Mouse (Mus musculus) gastrocnemius, postnatal 36 days (tissue): ENCODE data around the gene Xiap. TPM values are rescaled to one million over a fixed set of nuclear protein-coding genes. Genes with fewer than 3 reads are reported as not detected.
"Not testable (repeated sequence)": the region's sequence is repeated elsewhere in the genome, so short reads cannot be mapped to it uniquely, and the experiment has no call there.

Experiments
- DNase-seq, 2 experiments: peaks; one replicate each; pipeline ENCODE4 v3.0.0; 2022
- intact Hi-C: fragments of 180-260 bp; cut with DNase I; formaldehyde crosslinking; loops from one replicate; pipeline ENCODE4 v1.15.1; 2025
- long read RNA-seq, 2 experiments: library from polyadenylated mRNA; stranded (forward); transcript quantifications; one replicate each; pipeline ENCODE4 v2.0.0; 2021
- total RNA-seq, 2 experiments: library from RNA; stranded (reverse); gene quantifications; 2 replicates each; pipeline ENCODE4 v1.2.3; 2021

Xiap gene
- 10 to 100 TPM; 17.2 to 17.6 TPM for total RNA-seq
- long read RNA-seq, experiment 1, partial matches to known transcripts = 0 of 3 reads
- long read RNA-seq, experiment 1, other reads (novel, unspliced or antisense) = 3 of 3 reads
- long read RNA-seq, experiment 2, partial matches to known transcripts = 0 of 2 reads
- long read RNA-seq, experiment 2, other reads (novel, unspliced or antisense) = 2 of 2 reads

- no peak for DNase-seq
- intact Hi-C loops = no loop called here
Observed at GRCm38 (mm10) chrX:42059282-42060068, at the start of gene Xiap. Gene Xiap, plus strand, starts transcription at chrX:42059679.

DNA sequence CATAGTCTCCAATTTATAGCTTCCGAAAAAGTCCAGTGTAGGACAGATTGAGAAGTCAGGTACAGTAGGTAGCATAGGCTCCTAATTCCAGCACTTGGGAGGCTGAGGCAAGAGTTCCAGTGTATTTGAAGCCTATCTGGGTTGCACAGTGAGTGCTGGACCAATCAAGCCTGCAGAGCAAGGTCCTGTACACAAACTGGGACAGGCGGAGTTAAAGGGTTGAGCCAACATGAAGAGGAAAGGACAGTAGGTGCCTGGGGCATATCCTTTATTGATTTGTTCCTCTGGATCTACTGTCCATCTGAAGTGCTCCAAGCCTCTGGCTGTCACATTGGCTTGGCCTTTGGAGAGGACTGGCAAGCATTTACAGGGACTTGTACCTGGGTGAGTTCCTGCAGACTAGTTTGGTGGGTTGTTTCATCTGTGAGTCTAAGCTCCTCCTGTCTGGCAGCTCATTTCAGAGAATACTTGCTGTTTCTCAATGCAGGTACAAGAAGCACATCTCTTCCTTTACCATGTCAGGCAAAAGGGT, 46.7 kb upstream of the Xiap start:
- intact Hi-C loops = no loop called here
- DNase-seq = no peak

- no peak for DNase-seq
- intact Hi-C loops = no loop called here
Observed at GRCm38 (mm10) chrX:42013776-42014175, 45.7 kb upstream of the Xiap start.

DNA sequence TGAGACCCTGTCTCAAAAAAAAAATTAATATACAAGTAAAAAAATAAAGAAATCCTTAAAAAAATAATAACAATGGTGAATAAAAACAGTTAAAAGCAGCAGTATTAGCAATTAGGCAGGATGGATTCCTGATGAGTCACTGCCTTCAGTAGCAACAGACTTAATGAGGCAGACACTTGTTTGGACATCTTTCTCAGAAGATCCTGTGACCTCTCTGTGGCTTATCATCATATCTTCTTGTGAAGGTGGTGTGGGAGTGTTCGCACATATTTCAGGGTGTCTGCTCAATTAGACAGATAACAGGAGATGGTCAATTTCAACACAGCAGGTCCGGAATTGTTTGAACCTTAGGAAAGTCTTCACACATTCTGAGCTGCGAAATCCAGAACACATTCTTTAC, 45.0 kb upstream of the Xiap start:
- intact Hi-C loops = no loop called here
- no peak for DNase-seq

DNA sequence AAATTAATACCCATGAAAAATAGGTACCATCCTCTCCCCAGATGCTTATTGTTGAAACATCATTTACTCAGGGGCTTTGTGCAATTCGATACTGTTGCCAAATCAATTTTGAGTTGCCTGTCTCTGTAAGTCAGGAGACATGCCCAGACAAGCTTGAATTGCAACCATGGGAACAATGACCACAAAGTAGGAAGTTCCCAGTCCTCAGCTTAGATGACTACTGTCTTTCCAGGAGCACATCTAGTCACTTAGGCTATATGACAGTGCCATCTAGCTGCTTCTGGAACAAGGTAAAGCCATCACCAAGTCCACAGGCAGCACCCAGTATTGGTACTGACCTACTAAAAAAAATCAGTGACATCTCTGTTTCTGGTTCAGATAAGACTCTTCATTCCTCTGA, 41.4 kb upstream of the Xiap start:
- intact Hi-C loops = no loop called here
- DNase-seq = no peak

DNA sequence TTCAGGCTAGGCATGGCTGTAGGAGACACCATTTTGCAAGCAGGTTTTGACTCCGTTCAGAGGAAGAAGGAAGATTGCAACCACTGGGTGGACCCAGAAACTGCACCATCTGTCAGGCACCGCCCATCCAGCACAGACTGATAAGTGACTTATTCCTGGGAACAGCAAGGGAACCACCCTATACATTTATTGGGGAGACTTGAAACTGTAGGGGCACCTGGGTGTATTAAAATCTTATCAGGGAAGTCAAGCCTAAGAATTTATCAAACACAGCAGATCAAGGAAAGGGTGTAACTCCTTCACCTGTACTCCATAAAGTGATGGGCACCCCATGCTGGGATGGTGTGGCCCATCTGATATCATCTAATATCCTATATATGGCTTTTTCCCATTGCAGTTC, 40.0 kb upstream of the Xiap start:
- intact Hi-C loops = no loop called here
- no peak for DNase-seq

DNA sequence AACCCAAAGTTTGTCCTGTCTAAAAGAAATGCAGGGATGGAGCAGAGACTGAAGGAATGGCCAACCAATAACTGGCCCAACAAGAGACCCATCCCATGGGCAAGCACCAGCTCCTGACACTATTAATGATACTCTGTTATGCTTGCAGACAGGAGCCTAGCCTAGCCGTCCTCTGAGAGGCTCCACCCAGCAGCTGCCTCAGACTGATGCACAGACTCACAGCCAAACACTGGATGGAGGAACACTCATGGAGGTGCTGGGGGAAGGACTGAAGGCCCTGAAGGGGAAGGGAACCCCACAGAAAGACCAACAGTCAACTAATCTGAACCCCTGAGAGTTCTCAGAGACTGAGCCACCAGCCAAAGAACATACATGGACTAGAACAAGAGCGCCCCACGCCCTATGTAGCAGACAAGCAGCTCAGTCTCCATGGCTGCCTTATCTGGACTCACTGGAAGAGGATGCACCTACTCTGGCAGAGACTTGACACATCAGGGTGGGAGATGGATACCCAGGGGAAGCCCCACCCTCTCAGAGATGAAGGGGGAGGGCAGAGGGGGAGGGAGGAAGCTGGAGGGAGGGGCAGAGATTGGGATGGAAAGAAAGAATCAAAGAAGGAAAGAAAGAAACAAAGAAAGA, 33.6 kb upstream of the Xiap start:
- DNase-seq, intact Hi-C loops: not testable (repeated sequence)

GRCm38 (mm10) chrX:42026981-42027380, 32.5 kb upstream of the Xiap start:
- DNase-seq = not testable (repeated sequence)

DNA sequence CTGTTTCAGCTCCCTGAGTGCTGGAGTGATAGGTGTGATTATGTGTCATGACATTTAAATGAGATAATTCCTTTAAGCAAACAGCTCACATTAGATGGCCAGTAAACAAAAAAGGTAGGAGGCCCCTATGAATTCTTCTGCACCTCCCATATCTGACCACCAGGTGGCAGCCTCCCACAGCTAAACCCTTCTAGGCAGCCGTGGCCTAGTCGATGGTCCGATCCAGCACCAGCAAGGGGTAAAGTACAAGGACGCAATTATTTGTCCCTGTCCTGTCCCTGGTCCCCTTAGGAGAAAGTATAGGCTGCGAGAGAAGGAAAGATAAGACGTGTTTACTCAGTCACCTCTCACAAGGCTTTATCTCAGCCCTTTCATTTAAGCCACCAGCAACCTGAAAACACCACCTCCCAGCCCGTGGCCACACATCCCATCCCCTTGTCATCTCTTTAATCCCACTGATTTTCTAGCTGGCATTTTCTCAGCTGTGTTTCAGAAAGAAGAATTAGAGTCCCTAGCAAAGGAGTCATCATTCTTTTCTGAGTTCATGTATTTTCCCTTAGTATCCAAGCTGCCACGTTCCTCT, 26.3 kb upstream of the Xiap start:
- peak; percentile 53 to 60 for DNase-seq
- intact Hi-C loops = loop anchor here (2.0 kb wide), 1 partner anchor 116 kb away; the partner anchor contains the start of gene Stag2

More at GRCm38 (mm10) chrX:42026981-42027380, 32.5 kb upstream of the Xiap start:
- intact Hi-C loops = not testable (repeated sequence)

- intact Hi-C loops = loop anchor here (2.0 kb wide), 1 partner anchor 115 kb away; the partner anchor contains the start of gene Stag2
- DNase-seq = no peak
Observed at GRCm38 (mm10) chrX:42033911-42034310, 25.6 kb upstream of the Xiap start.

- DNase-seq = no peak
- intact Hi-C loops = no loop called here
Observed at GRCm38 (mm10) chrX:42039481-42039880, 20.0 kb upstream of the Xiap start.

DNA sequence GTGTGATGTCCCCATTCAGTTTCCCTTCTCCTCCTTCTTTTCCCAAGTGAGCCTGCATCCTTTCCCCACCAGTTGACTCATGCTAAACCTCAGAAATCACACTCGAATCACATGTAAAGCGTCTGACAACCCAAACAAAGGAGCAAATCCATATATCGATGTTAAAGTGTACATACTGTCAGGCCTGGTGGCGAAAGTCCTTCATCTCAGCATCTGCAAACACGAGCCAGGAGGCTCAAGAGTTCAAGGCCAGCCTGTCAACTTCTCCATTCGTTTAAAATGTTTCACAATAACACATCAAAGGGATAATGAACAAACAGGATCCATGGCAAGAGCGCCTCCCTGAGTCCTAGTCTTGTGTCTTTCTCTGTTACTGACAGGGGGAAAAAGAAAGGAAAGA, 14.5 kb upstream of the Xiap start:
- no peak for DNase-seq
- intact Hi-C loops = no loop called here

DNA sequence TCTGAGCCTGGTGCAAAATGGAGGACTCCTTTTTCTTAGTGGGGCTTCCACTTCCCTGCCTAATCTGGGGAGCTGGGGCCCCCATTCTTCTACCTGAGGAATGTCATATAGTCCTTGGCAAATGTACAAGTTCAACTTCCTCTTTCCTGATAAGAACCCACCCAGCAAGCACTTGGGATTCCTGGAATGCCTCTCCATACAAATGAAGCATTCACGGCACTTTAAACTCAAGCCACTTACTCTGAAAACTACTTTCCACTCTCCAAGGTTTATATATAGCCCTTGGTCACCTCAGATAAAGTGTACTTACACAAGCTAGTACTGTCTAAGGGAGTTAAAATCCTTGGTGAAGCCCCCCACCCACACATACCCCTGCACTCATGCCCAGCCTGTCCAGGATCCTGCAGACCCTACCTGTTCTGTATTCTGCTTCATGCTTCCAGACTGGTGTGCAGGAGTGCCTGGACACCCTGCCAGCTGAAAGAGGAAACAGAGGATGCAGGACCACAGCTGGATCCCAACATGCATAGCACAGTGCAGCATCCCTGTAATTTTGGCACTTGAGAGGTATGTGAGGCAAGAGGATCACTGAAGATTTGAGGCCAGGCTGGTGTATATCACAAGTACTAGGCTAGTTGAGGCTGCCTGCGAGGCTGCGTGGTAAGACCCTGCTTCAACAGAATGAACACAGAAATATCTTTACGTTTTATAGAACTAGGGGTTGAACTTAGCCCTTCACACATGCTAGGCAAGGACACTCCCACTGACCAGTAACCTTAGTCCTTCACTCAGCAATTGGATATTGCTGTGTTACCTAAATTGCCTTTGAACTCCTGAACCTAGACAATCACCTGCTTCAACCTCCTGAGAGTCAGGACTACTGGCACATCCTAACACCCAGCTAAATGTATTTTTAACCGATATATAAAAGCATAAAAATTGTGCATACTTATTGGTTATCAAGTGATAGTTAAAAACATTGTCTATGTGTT, 8.5 kb upstream of the Xiap start:
- no peak for DNase-seq
- intact Hi-C loops = no loop called here

- no peak for DNase-seq
- intact Hi-C loops = no loop called here
Observed at GRCm38 (mm10) chrX:42057012-42057411, 2.5 kb upstream of the Xiap start.

DNA sequence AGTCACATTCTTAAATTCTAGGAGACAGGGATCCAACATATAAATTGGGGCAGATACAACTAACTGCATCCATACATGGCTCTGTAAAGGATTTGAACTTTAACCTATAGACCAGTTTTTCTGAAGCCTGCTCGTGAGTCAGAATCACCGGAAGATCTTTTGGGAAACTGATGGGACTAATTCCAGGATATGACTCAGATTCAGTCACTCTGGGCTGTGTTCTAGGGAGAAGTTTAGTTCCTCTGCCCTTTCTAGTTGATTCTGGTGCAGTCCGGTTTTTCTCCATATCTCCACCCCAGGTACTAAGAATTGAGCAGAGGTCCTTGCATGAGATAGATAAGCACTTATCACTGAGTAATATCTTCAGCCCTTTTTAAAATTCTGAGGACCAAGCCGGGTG, 1.6 kb upstream of the Xiap start:
- no peak for DNase-seq
- intact Hi-C loops = no loop called here

- no peak for DNase-seq
- intact Hi-C loops = no loop called here
Observed at GRCm38 (mm10) chrX:42063621-42064020, 4.1 kb downstream of the Xiap start.

DNA sequence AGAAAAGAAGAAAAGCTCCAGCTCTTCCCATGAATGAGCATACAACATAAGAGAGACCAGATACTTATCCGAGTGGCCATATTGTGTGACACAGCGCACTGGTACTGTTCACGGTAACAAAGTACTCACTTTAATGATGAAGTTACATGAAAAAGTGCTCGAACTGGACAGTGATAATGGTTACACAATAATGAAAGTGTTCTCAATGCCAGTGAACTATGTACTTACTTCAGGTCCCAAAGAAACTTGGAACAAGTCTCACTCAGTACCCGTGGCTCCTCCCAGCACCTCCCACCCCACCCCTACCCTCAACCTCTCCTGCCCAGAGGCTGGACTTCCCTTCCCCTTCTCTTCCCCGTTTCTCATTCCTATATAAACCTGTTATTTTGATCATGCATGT, 5.6 kb downstream of the Xiap start:
- DNase-seq = no peak
- intact Hi-C loops = loop anchor here (5.0 kb wide), 1 partner anchor 82 kb away; the partner anchor contains the start of gene Stag2

GRCm38 (mm10) chrX:42066771-42067170, 7.3 kb downstream of the Xiap start:
- intact Hi-C loops = loop anchor here (5.0 kb wide), 1 partner anchor 81 kb away; the partner anchor contains the start of gene Stag2
- DNase-seq = no peak

DNA sequence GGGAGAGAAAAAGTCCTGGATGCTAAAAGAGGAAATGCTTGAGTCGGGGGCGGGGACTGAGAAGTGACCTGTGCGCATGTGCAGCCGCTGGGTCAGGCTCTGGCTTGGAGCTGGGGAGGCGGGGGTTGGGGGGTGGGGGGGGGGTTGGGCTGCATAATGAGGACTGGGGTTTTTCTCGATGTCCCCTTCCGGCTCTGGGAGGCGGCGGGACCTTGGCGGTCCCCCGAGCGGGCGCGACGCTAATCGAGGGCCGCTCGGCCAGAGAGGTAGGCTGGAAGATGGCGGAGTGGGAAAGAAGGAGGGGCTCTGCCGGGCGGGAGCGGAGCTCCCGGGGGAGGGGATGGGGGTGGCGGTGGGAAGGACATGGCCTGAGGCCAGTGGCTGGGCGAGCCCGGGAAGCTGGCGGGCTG, 8.3 kb downstream of the Xiap start:
- intact Hi-C loops = loop anchor here (5.0 kb wide), 1 partner anchor 80 kb away; the partner anchor contains the start of gene Stag2
- peak; percentile 67 to 70 for DNase-seq
